Mouse (Mus musculus) brown adipose tissue, adult 24 weeks (tissue): ENCODE results near the gene Sgcd. TPM values are rescaled to one million over a fixed set of nuclear protein-coding genes. Genes with fewer than 3 reads are reported as not detected.

Source experiments
- H3K27ac ChIP-seq: fragments of 200-500 bp; replicated peaks from 2 replicates; pipeline ENCODE4 v1.5.1; 2012; ENCODE audit warnings: low read depth, mild to moderate bottlenecking, low read length
- H3K4me1 ChIP-seq: fragments of 200-500 bp; 2 replicates; pipeline ENCODE4 v1.6.1; 2012; ENCODE audit warnings: low read length, mixed read lengths; ENCODE audit not compliant: control insufficient read depth, insufficient read depth, insufficient read length
- H3K4me3 ChIP-seq: fragments of 200-500 bp; 2 replicates; pipeline ENCODE4 v1.5.1; 2012; ENCODE audit warnings: low read depth, mild to moderate bottlenecking, low read length, moderate library complexity; ENCODE audit not compliant: insufficient read depth
- polyA plus RNA-seq: library from polyadenylated mRNA; stranded (reverse); fragments of >200 nt; gene quantifications from 2 replicates; pipeline ENCODE4 v1.2.4, GENCODE M21; 2012; ENCODE audit not compliant: missing spikeins, insufficient read depth, insufficient read length

The Sgcd gene
- polyA plus RNA-seq, 1 experiment: 42.5 TPM

GRCm38 (mm10) chr11:46868594-46868993, 1120.2 kb downstream of the Sgcd start:
- Histone ChIP-seq H3K27ac (no peak overlapping the region), H3K4me3 (no peak overlapping the region), H3K4me1 (no peaks in the 10 kb centered on the region)

GRCm38 (mm10) chr11:46864809-46865208, 1124.0 kb downstream of the Sgcd start:
- H3K4me3 ChIP-seq: no peak overlapping the region
- no peaks in the 10 kb centered on the region for H3K4me1 ChIP-seq
- H3K27ac ChIP-seq: no peak overlapping the region

GRCm38 (mm10) chr11:46848221-46848971, 1140.4 kb downstream of the Sgcd start:
- Histone ChIP-seq H3K4me1 (no peaks in the 10 kb centered on the region), H3K27ac (no peak overlapping the region), H3K4me3 (no peak overlapping the region)

- H3K4me3 ChIP-seq: no peak overlapping the region
- no peaks in the 10 kb centered on the region for H3K4me1 ChIP-seq
- no peak overlapping the region for H3K27ac ChIP-seq
Observed at GRCm38 (mm10) chr11:46847827-46848220, 1140.9 kb downstream of the Sgcd start.

GRCm38 (mm10) chr11:46846661-46847060, 1142.1 kb downstream of the Sgcd start:
- no peaks in the 10 kb centered on the region for H3K4me1 ChIP-seq
- H3K4me3 ChIP-seq: no peak overlapping the region
- H3K27ac ChIP-seq: no peak overlapping the region
